Mouse (Mus musculus) stomach, postnatal 0 days (tissue): ENCODE data around the gene Mfap3.

Source experiments
- CTCF ChIP-seq: IDR thresholded peaks from 2 replicates; pipeline ENCODE4 v1.5.1; 2016; ENCODE audit warnings: antibody characterized with exemption, low read depth, mild to moderate bottlenecking, moderate library complexity
- EP300 ChIP-seq: optimal IDR thresholded peaks from 2 replicates; pipeline ENCODE3; 2016; ENCODE audit warnings: antibody characterized with exemption

DNA sequence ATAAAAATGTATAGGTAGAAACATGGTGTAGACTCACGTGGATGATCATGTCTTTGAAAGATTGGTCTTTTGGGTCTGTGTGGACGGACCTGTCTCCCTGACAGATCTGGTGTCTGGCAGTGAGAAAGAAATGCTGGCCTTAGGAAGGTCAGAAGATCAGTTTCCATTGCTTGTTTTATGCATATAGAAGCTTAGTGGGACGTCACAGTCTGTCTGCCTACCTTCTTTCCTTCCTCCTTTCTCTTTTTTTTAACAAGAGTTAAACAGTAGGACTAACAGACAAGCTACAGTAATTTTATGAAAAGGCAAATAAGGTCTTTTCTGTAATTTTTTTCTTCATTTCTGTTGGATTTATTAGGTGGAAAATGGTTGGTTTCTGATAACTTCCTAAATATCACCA lies 10.6 kb downstream of the Mfap3 start:
- TF ChIP-seq CTCF (no peak), EP300 (no peak)
